Mouse (Mus musculus) C2C12 (cell line): ENCODE results near the gene Sipa1l3.
A peak's percentile ranks its signal among the peaks of the same experiment; 100 is the strongest.

Experiments
- CEBPB ChIP-seq: IDR thresholded peaks from one replicate; pipeline ENCODE4 v1.6.1; 2011; ENCODE audit warnings: low read depth, mild to moderate bottlenecking, control low read depth, moderate library complexity
- CTCF ChIP-seq: IDR thresholded peaks from one replicate; pipeline ENCODE4 v1.5.1; 2011; ENCODE audit not compliant: control insufficient read depth, insufficient read depth, insufficient read length
- MAX ChIP-seq: IDR thresholded peaks from one replicate; pipeline ENCODE4 v1.6.1; 2011; ENCODE audit warnings: mild to moderate bottlenecking, control low read depth
- MYOD1 ChIP-seq: IDR thresholded peaks from one replicate; pipeline ENCODE4 v1.6.1; 2011; ENCODE audit warnings: low read depth; ENCODE audit not compliant: control insufficient read depth, insufficient read length
- USF1 ChIP-seq: IDR thresholded peaks from one replicate; pipeline ENCODE4 v1.6.1; 2011; ENCODE audit warnings: low read depth, mild to moderate bottlenecking, control low read depth, moderate library complexity

DNA sequence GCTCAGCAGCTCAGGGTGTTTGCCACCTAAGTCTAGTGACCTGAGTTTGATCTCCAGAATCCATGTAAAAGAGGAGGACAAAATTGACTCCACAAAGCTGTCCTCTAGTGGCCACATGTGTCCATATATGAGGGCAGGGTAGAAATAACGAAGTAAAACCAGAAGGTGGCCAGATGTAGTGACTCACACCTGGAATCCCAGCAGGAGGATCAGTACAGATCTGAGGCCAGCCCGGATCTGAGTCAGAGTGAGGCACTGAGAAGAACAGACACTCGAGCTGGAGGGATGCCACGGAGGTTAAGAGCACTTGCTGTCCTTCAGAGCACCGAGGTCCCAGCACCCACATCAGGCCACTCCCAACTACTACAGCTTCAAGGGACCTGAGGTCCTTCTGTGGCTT, 68.3 kb downstream of the Sipa1l3 start:
- peak; percentile 50 for TF ChIP-seq MAX
- no peak for TF ChIP-seq CTCF
- no peak for TF ChIP-seq CEBPB
- no peak for TF ChIP-seq USF1
- TF ChIP-seq MYOD1: peak; percentile 34
